Mouse (Mus musculus) forebrain, embryonic 16.5 days (tissue): ENCODE measurements around the gene Tmem8. TPM values are rescaled to one million over a fixed set of nuclear protein-coding genes. Genes with fewer than 3 reads are reported as not detected.

Source experiments
- ATAC-seq: fragments of 200-750 bp; cut with Nextera tagmentation; 2 replicates; pipeline ENCODE4 v1.8.0; 2017; ENCODE audit warnings: mild to moderate bottlenecking, moderate library complexity
- H3K27ac ChIP-seq: fragments of 300-500 bp; sonication (generic); 2 replicates; pipeline ENCODE4 v1.5.1; 2014; ENCODE audit warnings: low read length, control low read depth
- H3K27me3 ChIP-seq: fragments of 300-500 bp; sonication (generic); replicated peaks from 2 replicates; pipeline ENCODE4 v1.6.1; 2014; ENCODE audit warnings: low read length; ENCODE audit not compliant: control insufficient read depth, insufficient read depth
- H3K36me3 ChIP-seq: fragments of 300-500 bp; sonication (generic); 2 replicates; pipeline ENCODE4 v1.6.1; 2014; ENCODE audit not compliant: control insufficient read depth, insufficient read depth
- H3K4me1 ChIP-seq: fragments of 300-500 bp; sonication (generic); replicated peaks from 2 replicates; pipeline ENCODE4 v1.6.1; 2014; ENCODE audit warnings: low read length; ENCODE audit not compliant: control insufficient read depth, insufficient read depth
- H3K4me2 ChIP-seq: fragments of 300-500 bp; sonication (generic); 2 replicates; pipeline ENCODE4 v1.6.1; 2014; ENCODE audit warnings: mild to moderate bottlenecking, low read length, control low read depth
- H3K4me3 ChIP-seq: fragments of 300-500 bp; sonication (generic); replicated peaks from 2 replicates; pipeline ENCODE4 v1.5.1; 2014; ENCODE audit warnings: mild to moderate bottlenecking, low read length, control low read depth
- H3K9ac ChIP-seq: fragments of 300-500 bp; sonication (generic); replicated peaks from 2 replicates; pipeline ENCODE4 v1.6.1; 2014; ENCODE audit warnings: low read depth, low read length, control low read depth
- H3K9me3 ChIP-seq: fragments of 300-500 bp; sonication (generic); 2 replicates; pipeline ENCODE4 v1.6.1; 2016; ENCODE audit warnings: low read length; ENCODE audit not compliant: control insufficient read depth
- WGBS: fragments of 180-500 bp; shearing (Covaris S2); extraction: QIAGEN DNeasy Blood & Tissue Kit; methylation state at CpG from one replicate; pipeline ENCODE4 v1.1.7; 2014; 5-methylcytosine and 5-hydroxymethylcytosine counted together
- polyA plus RNA-seq: library from polyadenylated mRNA; unstranded; fragments of >200 nt; fragmentation: Nextera tagmentation; extraction: Ambion mirVana; gene quantifications from 2 replicates; pipeline ENCODE4 v1.2.1, GENCODE M21; 2015

Gene Tmem8
- polyA plus RNA-seq, 1 experiment from 2014 or later: 2.0 TPM

DNA sequence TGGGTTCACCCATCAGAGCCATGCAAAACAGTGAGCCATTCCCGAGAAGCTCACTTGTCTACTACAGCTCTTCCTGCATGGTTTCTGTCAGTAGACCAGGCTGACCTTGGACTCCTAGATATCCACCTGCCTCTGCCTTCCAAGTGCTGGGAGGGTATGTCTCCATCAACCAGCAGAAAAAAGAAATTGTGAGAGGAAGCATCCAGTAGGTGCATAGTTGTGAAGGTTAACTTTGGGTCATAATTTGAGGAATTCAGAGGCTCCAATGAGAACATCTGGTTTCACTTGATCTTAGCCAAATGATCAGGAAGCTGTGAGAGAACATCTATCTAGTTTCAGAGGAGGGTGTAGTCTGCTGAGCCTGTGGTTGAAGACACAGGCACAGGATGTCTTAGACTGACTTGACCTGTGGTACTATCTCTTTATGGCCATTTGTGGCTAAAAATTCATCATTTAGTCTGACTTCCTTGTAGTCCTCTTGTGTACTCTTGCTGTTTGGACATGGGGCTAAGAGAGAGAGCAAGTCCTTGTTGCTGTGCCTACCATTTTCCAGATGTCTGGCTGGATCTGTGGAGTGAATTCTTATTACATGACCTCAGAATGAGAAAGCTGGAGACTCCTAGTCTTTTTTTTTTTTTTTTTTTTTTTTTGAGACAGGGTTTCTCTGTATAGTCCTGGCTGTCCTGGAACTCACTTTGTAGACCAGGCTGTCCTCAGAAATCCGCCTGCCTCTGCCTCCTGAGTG lies 39.0 kb downstream of the Tmem8 start:
- Histone ChIP-seq H3K9me3 (no peaks in the 10 kb centered on the region), H3K4me1 (no peaks in the 10 kb centered on the region), H3K9ac (no peak overlapping the region), H3K4me3 (no peak overlapping the region), H3K27me3 (no peaks in the 10 kb centered on the region), H3K4me2 (no peak overlapping the region), H3K27ac (no peak overlapping the region), H3K36me3 (peaks cover 14% of the 10 kb centered on the region)
- 96% methylated on average over 2 of the region's 2 CpGs for WGBS
- no peak for ATAC-seq

DNA sequence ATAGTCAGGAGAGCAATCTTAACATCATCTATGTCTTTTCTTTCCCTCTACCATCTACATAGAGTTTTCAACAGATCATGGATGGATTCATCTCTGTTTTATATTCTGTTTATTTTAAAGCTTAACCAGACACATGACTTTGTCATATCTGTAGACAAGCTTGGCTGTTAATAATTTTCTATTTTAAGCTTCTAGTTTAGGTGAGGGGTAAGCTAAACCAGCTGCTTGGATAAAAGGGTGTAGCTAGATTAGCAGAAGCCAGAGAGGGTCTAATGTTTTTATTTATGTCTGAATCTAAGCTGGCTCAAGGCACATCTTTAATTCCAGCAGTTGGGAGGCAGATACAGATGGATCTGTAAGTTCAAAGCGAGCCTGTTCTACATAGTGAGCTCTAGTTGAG lies 49.6 kb downstream of the Tmem8 start:
- no peak overlapping the region for H3K27ac ChIP-seq
- H3K36me3 ChIP-seq: no peaks in the 10 kb centered on the region
- H3K9ac ChIP-seq: no peak overlapping the region
- H3K4me1 ChIP-seq: no peaks in the 10 kb centered on the region
- no peak overlapping the region for H3K4me2 ChIP-seq
- no peak for ATAC-seq
- WGBS: 92% methylated on average over 1 of the region's 1 CpGs
- no peaks in the 10 kb centered on the region for H3K27me3 ChIP-seq
- H3K4me3 ChIP-seq: no peak overlapping the region
- H3K9me3 ChIP-seq: no peaks in the 10 kb centered on the region

DNA sequence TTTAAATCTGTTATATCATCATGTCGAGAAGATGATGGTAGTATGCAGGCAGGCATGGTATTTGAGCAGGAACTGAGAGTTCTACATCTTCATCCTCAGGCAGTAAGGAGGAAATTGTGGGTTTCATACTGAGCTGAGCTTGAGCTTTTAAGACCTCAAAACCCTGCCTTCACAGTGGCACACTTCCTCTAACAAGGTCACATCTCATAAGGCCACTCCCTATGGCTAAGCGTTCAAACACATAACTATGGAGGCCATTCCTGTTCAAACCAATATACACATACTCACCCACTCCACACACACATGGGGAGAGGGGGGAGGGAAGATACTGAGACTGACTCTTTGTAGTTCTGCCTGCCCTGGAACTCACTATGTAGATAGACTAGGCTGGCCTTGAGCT lies 54.9 kb downstream of the Tmem8 start:
- Histone ChIP-seq H3K4me2 (no peak overlapping the region), H3K27me3 (no peaks in the 10 kb centered on the region), H3K9me3 (no peaks in the 10 kb centered on the region), H3K4me3 (no peak overlapping the region), H3K36me3 (no peaks in the 10 kb centered on the region), H3K27ac (no peak overlapping the region), H3K9ac (no peak overlapping the region), H3K4me1 (no peaks in the 10 kb centered on the region)
- 90% methylated on average over 2 of the region's 2 CpGs for WGBS
- ATAC-seq: no peak

Other genes starting within 250 kb of the Tmem8 start
- 12.1 and 17.3 TPM in 2 replicates for gene Mcrip2, start 244.5 kb upstream of the Tmem8 start, polyA plus RNA-seq
- 48.9 and 59.7 TPM in 2 replicates for gene Mettl26, start 238.2 kb upstream of the Tmem8 start, polyA plus RNA-seq
- gene Wfikkn1, start 232.4 kb upstream of the Tmem8 start, polyA plus RNA-seq: 0.25 and 0.52 TPM in 2 replicates
- gene Rab40c, start 193.6 kb upstream of the Tmem8 start, polyA plus RNA-seq: 56.6 and 59.2 TPM in 2 replicates
- gene Pigq, start 168.4 kb upstream of the Tmem8 start, polyA plus RNA-seq: 56.3 and 61.2 TPM in 2 replicates
- gene Nhlrc4, start 168.3 kb upstream of the Tmem8 start, polyA plus RNA-seq: not detected in 2 replicates
- 0.21 TPM in 1 of 2 replicates, not detected in the other for gene A930017K11Rik, start 160.7 kb upstream of the Tmem8 start, polyA plus RNA-seq
- gene Capn15, start 127.5 kb upstream of the Tmem8 start, polyA plus RNA-seq: 16.5 and 23.3 TPM in 2 replicates
- 34.6 and 39.9 TPM in 2 replicates for gene Rab11fip3, start 43.7 kb upstream of the Tmem8 start, polyA plus RNA-seq
- 30.3 and 33.0 TPM in 2 replicates for gene Decr2, start 23.0 kb upstream of the Tmem8 start, polyA plus RNA-seq
- gene Nme4, start 17.7 kb upstream of the Tmem8 start, polyA plus RNA-seq: 27.4 and 35.3 TPM in 2 replicates
- 192 and 202 TPM in 2 replicates for gene Mrpl28, start 10.2 kb downstream of the Tmem8 start, polyA plus RNA-seq
- gene Axin1, start 25.4 kb downstream of the Tmem8 start, polyA plus RNA-seq: 7.6 and 8.3 TPM in 2 replicates
- gene Pdia2, start 85.8 kb downstream of the Tmem8 start, polyA plus RNA-seq: not detected in 2 replicates
- 5.9 and 9.5 TPM in 2 replicates for gene Rgs11, start 89.7 kb downstream of the Tmem8 start, polyA plus RNA-seq
- 40.9 and 69.2 TPM in 2 replicates for gene Arhgdig, start 94.5 kb downstream of the Tmem8 start, polyA plus RNA-seq
- gene Fam234a, start 130.9 kb downstream of the Tmem8 start, polyA plus RNA-seq: 23.9 and 25.5 TPM in 2 replicates
- 123 and 124 TPM in 2 replicates for gene Luc7l, start 139.6 kb downstream of the Tmem8 start, polyA plus RNA-seq